Mouse (Mus musculus) lung, embryonic 16.5 days (tissue): ENCODE measurements around the gene Grtp1. TPM values are rescaled to one million over a fixed set of nuclear protein-coding genes. Genes with fewer than 3 reads are reported as not detected.

Experiments
- microRNA counts: library from miRNA; unstranded; fragments of <30 nt; microRNA quantifications from one replicate; lab custom pipeline; 2016
- microRNA-seq: library from miRNA; unstranded; fragments of <30 nt; microRNA quantifications from one replicate; pipeline ENCODE4, GENCODE M21; 2016
- polyA plus RNA-seq: library from polyadenylated mRNA; unstranded; fragments of >200 nt; fragmentation: Nextera tagmentation; extraction: Ambion mirVana; gene quantifications from 2 replicates; pipeline ENCODE4 v1.2.1, GENCODE M21; 2015

Grtp1 gene
- polyA plus RNA-seq, 1 experiment from 2014 or later, result 4.5 TPM

MicroRNAs encoded within 50 kb of the gene (microRNA counts, 519-probe panel; counts per million panel counts)
- microRNA mmu-miR-1968 (lab: Ali Mortazavi, UCI), result 1,871 counts per million, percentile 30 among the panel's probes with 10 or more counts

Small RNA genes lying within 50 kb of the gene (microRNA-seq; reads per million reads assigned to microRNA genes)
- 4.3 reads per million, percentile 17 among the genes with 10 or more reads in this experiment for gene Mir1968
- not detected for gene Mir7065

Other genes starting within 250 kb of the Grtp1 start
- 0.75 and 1.1 TPM in 2 replicates for gene F7, start 174.6 kb downstream of the Grtp1 start, polyA plus RNA-seq
- gene F10, start 163.3 kb downstream of the Grtp1 start, polyA plus RNA-seq, result 1.6 and 4.6 TPM in 2 replicates
- 0.33 and 1.2 TPM in 2 replicates for gene Proz, start 139.7 kb downstream of the Grtp1 start, polyA plus RNA-seq
- 36.4 and 38.4 TPM in 2 replicates for gene Pcid2, start 95.2 kb downstream of the Grtp1 start, polyA plus RNA-seq
- gene Cul4a, start 95.0 kb downstream of the Grtp1 start, polyA plus RNA-seq, result 93.9 and 101 TPM in 2 replicates
- gene Lamp1, start 41.5 kb downstream of the Grtp1 start, polyA plus RNA-seq, result 303 and 324 TPM in 2 replicates
- gene Adprhl1, start 53.5 kb upstream of the Grtp1 start, polyA plus RNA-seq, result 5.7 and 6.3 TPM in 2 replicates
- gene Dcun1d2, start 87.5 kb upstream of the Grtp1 start, polyA plus RNA-seq, result 24.8 and 25.0 TPM in 2 replicates
- gene Tmco3, start 87.6 kb upstream of the Grtp1 start, polyA plus RNA-seq, result 35.7 and 41.3 TPM in 2 replicates
- gene Tfdp1, start 138.1 kb upstream of the Grtp1 start, polyA plus RNA-seq, result 144 and 155 TPM in 2 replicates
- gene Atp4b, start 196.2 kb upstream of the Grtp1 start, polyA plus RNA-seq, result not detected in 2 replicates
- not detected in 2 replicates for gene Grk1, start 204.5 kb upstream of the Grtp1 start, polyA plus RNA-seq
- 0.70 and 1.1 TPM in 2 replicates for gene Tmem255b, start 234.6 kb upstream of the Grtp1 start, polyA plus RNA-seq